Mouse (Mus musculus) urinary bladder, postnatal 10 days (tissue): Measurements from ENCODE around the gene Dcun1d1.
A peak's percentile ranks its signal among the peaks of the same experiment; 100 is the strongest.

Experiments used
- DNase-seq: peaks from one replicate; pipeline ENCODE4 v3.0.0; 2022; ENCODE audit warnings: low spot score

Gene Dcun1d1

GRCm38 (mm10) chr3:35937345-35937744 is at the start of gene Dcun1d1:
Gene Dcun1d1 (minus strand): TSS chr3:35937445.
- no peak for DNase-seq

GRCm38 (mm10) chr3:35986266-35986665 is 49.0 kb upstream of the Dcun1d1 start:
- no peak for DNase-seq

- no peak for DNase-seq
These were observed 36.3 kb upstream of the Dcun1d1 start for GRCm38 (mm10) chr3:35973551-35973950.

- DNase-seq, result no peak
These were observed 35.7 kb upstream of the Dcun1d1 start for GRCm38 (mm10) chr3:35972985-35973384.

- no peak for DNase-seq
These were observed 33.9 kb upstream of the Dcun1d1 start for GRCm38 (mm10) chr3:35971149-35971548.

- DNase-seq, result no peak
These were observed 33.2 kb upstream of the Dcun1d1 start for GRCm38 (mm10) chr3:35970441-35970840.

GRCm38 (mm10) chr3:35967366-35967921 is 30.2 kb upstream of the Dcun1d1 start:
- DNase-seq, result no peak

GRCm38 (mm10) chr3:35966493-35966892 is 29.2 kb upstream of the Dcun1d1 start:
- DNase-seq, result no peak

- DNase-seq, result no peak
These were observed 27.7 kb upstream of the Dcun1d1 start for GRCm38 (mm10) chr3:35964928-35965327.

GRCm38 (mm10) chr3:35963921-35964320 is 26.7 kb upstream of the Dcun1d1 start:
- no peak for DNase-seq

GRCm38 (mm10) chr3:35963401-35963800 is 26.2 kb upstream of the Dcun1d1 start:
- no peak for DNase-seq

- no peak for DNase-seq
These were observed 25.7 kb upstream of the Dcun1d1 start for GRCm38 (mm10) chr3:35962967-35963366.

- no peak for DNase-seq
These were observed 20.0 kb upstream of the Dcun1d1 start for GRCm38 (mm10) chr3:35957230-35957629.

GRCm38 (mm10) chr3:35954901-35955575 is 17.8 kb upstream of the Dcun1d1 start:
- no peak for DNase-seq

- DNase-seq, result no peak
These were observed 16.6 kb upstream of the Dcun1d1 start for GRCm38 (mm10) chr3:35953816-35954215.

GRCm38 (mm10) chr3:35953184-35953583 is 15.9 kb upstream of the Dcun1d1 start:
- DNase-seq, result no peak

- no peak for DNase-seq
These were observed 11.0 kb upstream of the Dcun1d1 start for GRCm38 (mm10) chr3:35948197-35948596.

GRCm38 (mm10) chr3:35940520-35941135 is 3.4 kb upstream of the Dcun1d1 start:
- DNase-seq, result no peak

GRCm38 (mm10) chr3:35940047-35940446 is 2.8 kb upstream of the Dcun1d1 start:
- DNase-seq, result no peak

GRCm38 (mm10) chr3:35933405-35933777 is 3.9 kb downstream of the Dcun1d1 start:
- DNase-seq, result no peak

- peak; percentile 26 for DNase-seq
These were observed 4.4 kb downstream of the Dcun1d1 start for GRCm38 (mm10) chr3:35932735-35933404.

- no peak for DNase-seq
These were observed 5.1 kb downstream of the Dcun1d1 start for GRCm38 (mm10) chr3:35931896-35932727.
